Comparison of ENCODE assay signal across 23 mouse cellular contexts in genomic region chr12:46066896-46067295, GRCm38 (mm10).
DNase-seq lines count a peak whose midpoint lies in the region; ATAC-seq and TF ChIP-seq lines count a peak whose summit lies in the region.
"Had no signal": no experiment of that assay in that cellular context is flagged by ENCODE, and none has a peak within 500 bp of the region (broad histone marks: within the 10 kb centered on the region; RNA-seq: fewer than 3 reads in every experiment).

No protein-coding gene starts in this region.

- H3K4me1 ChIP-seq in forebrain, embryonic 14.5 days (ENCODE audit: control insufficient read depth, insufficient read depth, low read length): no peaks in the 10 kb centered on the region
- no peaks in the 10 kb centered on the region for H3K4me1 ChIP-seq in forebrain, embryonic 10.5 days
- no peaks in the 10 kb centered on the region for H3K4me1 ChIP-seq in forebrain, postnatal 0 days (ENCODE audit: insufficient read depth)
- no peaks in the 10 kb centered on the region for H3K4me1 ChIP-seq in forebrain, embryonic 12.5 days
- H3K4me1 ChIP-seq: embryonic facial prominence, embryonic 12.5 days; embryonic facial prominence, embryonic 15.5 days; hindbrain, embryonic 12.5 days; hindbrain, embryonic 15.5 days had no signal

- DNase-seq in forebrain, embryonic 14.5 days (ENCODE audit: low spot score): peak; percentile 32
- DNase-seq in forebrain, embryonic 10.5 days (ENCODE audit: extremely low spot score, low spot score): no peak
- DNase-seq in forebrain, postnatal 0 days: peak; percentile 17
- DNase-seq in left cerebral cortex, adult 11 months (ENCODE audit: low spot score): peak; percentile 23
- no peak for DNase-seq in left cerebral cortex, postnatal 36 days (ENCODE audit: low spot score in 2 of 2)
- DNase-seq in urinary bladder, postnatal 36 days (ENCODE audit: low spot score in 2 of 2): no peak
- DNase-seq: adrenal gland, adult 8-10 months; adrenal gland, postnatal 25 days; cerebellum, adult 11 months; cerebellum, adult 2 months; cerebellum, adult 9-11 months; cerebellum, postnatal 25 days; gastrocnemius, adult 2 months; gastrocnemius, postnatal 14 days; heart, adult 11 months had no signal

- no peaks in the 10 kb centered on the region for H3K27me3 ChIP-seq in forebrain, embryonic 14.5 days (replicated peaks; ENCODE audit: control insufficient read depth, insufficient read depth, low read length)
- H3K27me3 ChIP-seq in forebrain, embryonic 10.5 days (ENCODE audit: poor library complexity, severe bottlenecking): no peaks in the 10 kb centered on the region
- H3K27me3 ChIP-seq in forebrain, postnatal 0 days (ENCODE audit: insufficient read depth, low read length): no peaks in the 10 kb centered on the region
- no peaks in the 10 kb centered on the region for H3K27me3 ChIP-seq in forebrain, embryonic 12.5 days
- H3K27me3 ChIP-seq: embryonic facial prominence, embryonic 12.5 days; embryonic facial prominence, embryonic 15.5 days; hindbrain, embryonic 12.5 days; hindbrain, embryonic 15.5 days had no signal

- no peaks in the 10 kb centered on the region for H3K36me3 ChIP-seq in forebrain, embryonic 14.5 days (ENCODE audit: control insufficient read depth, insufficient read depth, low read length)
- H3K36me3 ChIP-seq in forebrain, embryonic 10.5 days (replicated peaks): no peaks in the 10 kb centered on the region
- H3K36me3 ChIP-seq in forebrain, postnatal 0 days (ENCODE audit: insufficient read depth): no peaks in the 10 kb centered on the region
- no peaks in the 10 kb centered on the region for H3K36me3 ChIP-seq in forebrain, embryonic 12.5 days (replicated peaks)
- H3K36me3 ChIP-seq: embryonic facial prominence, embryonic 12.5 days; embryonic facial prominence, embryonic 15.5 days; hindbrain, embryonic 12.5 days; hindbrain, embryonic 15.5 days had no signal

- WGBS in forebrain, embryonic 14.5 days: 87% methylated on average over 2 of the region's 2 CpGs
- 92% methylated on average over 2 of the region's 2 CpGs for whole genome bisulfite sequencing in forebrain, embryonic 10.5 days
- WGBS in forebrain, postnatal 0 days: 73% methylated on average over 2 of the region's 2 CpGs
- WGBS in forebrain, embryonic 12.5 days: 93% methylated on average over 2 of the region's 2 CpGs

- TF ChIP-seq CTCF in forebrain, postnatal 0 days (IDR thresholded peaks at IDR 0.05; ENCODE audit: low read depth): no peak

- no peak overlapping the region for H3K9ac ChIP-seq in forebrain, embryonic 14.5 days (ENCODE audit: low read length)
- H3K9ac ChIP-seq in forebrain, postnatal 0 days: no peak overlapping the region
- H3K9ac ChIP-seq in forebrain, embryonic 12.5 days: no peak overlapping the region
- H3K9ac ChIP-seq: embryonic facial prominence, embryonic 12.5 days; embryonic facial prominence, embryonic 15.5 days; hindbrain, embryonic 12.5 days; hindbrain, embryonic 15.5 days had no signal

- no peaks in the 10 kb centered on the region for H3K9me3 ChIP-seq in forebrain, embryonic 14.5 days (replicated peaks; ENCODE audit: control insufficient read depth, low read length)
- H3K9me3 ChIP-seq in forebrain, embryonic 10.5 days: no peaks in the 10 kb centered on the region
- no peaks in the 10 kb centered on the region for H3K9me3 ChIP-seq in forebrain, postnatal 0 days (ENCODE audit: low read length)
- H3K9me3 ChIP-seq in forebrain, embryonic 12.5 days: no peaks in the 10 kb centered on the region
- H3K9me3 ChIP-seq: embryonic facial prominence, embryonic 12.5 days; embryonic facial prominence, embryonic 15.5 days; hindbrain, embryonic 12.5 days; hindbrain, embryonic 15.5 days had no signal

- intact Hi-C loops in left cerebral cortex, postnatal 36 days (cut with DNase I): loop anchor here (10.0 kb wide), 1 partner anchor 132 kb away; no protein-coding TSS in a partner anchor

- ATAC-seq in forebrain, embryonic 14.5 days: no peak
- peak; percentile 65 for ATAC-seq in forebrain, postnatal 0 days
- no peak for ATAC-seq in forebrain, embryonic 12.5 days (ENCODE audit: low FRiP score)
- ATAC-seq: activated CD4-positive, CD25-positive, alpha-beta regulatory T cell, adult 4 months; intestine, postnatal 0 days had no signal

- no peak overlapping the region for H3K4me3 ChIP-seq in forebrain, embryonic 14.5 days (ENCODE audit: low read depth, low read length)
- no peak overlapping the region for H3K4me3 ChIP-seq in forebrain, embryonic 10.5 days
- no peak overlapping the region for H3K4me3 ChIP-seq in forebrain, postnatal 0 days (ENCODE audit: low read depth, low read length)
- H3K4me3 ChIP-seq in forebrain, embryonic 12.5 days (replicated peaks): no peak overlapping the region
- H3K4me3 ChIP-seq: embryonic facial prominence, embryonic 12.5 days; embryonic facial prominence, embryonic 15.5 days; gastrocnemius, adult 2 months; hindbrain, embryonic 12.5 days; hindbrain, embryonic 15.5 days had no signal

- no peak overlapping the region for H3K4me2 ChIP-seq in forebrain, embryonic 14.5 days (ENCODE audit: low read length)
- no peak overlapping the region for H3K4me2 ChIP-seq in forebrain, postnatal 0 days (ENCODE audit: low read depth)
- H3K4me2 ChIP-seq in forebrain, embryonic 12.5 days: no peak overlapping the region
- H3K4me2 ChIP-seq: embryonic facial prominence, embryonic 12.5 days; embryonic facial prominence, embryonic 15.5 days; heart, embryonic 11.5 days; hindbrain, embryonic 12.5 days; hindbrain, embryonic 15.5 days had no signal

- no peak overlapping the region for H3K27ac ChIP-seq in forebrain, embryonic 14.5 days (ENCODE audit: low read depth, low read length)
- H3K27ac ChIP-seq in forebrain, embryonic 10.5 days: no peak overlapping the region
- H3K27ac ChIP-seq in forebrain, postnatal 0 days (ENCODE audit: low read depth, low read length): no peak overlapping the region
- H3K27ac ChIP-seq in forebrain, embryonic 12.5 days: no peak overlapping the region
- H3K27ac ChIP-seq: embryonic facial prominence, embryonic 12.5 days; embryonic facial prominence, embryonic 15.5 days; gastrocnemius, adult 2 months; hindbrain, embryonic 12.5 days; hindbrain, embryonic 15.5 days had no signal

Comparison
In these comparisons a context has a peak if more than half of its experiments do, and no peak if none do; other contexts are left out.
1. DNase-seq: peak in forebrain, embryonic 14.5 days (single experiment), forebrain, postnatal 0 days (single experiment) and left cerebral cortex, adult 11 months (single experiment); none in forebrain, embryonic 10.5 days (single experiment), left cerebral cortex, postnatal 36 days (0 of 2) and urinary bladder, postnatal 36 days (0 of 2).